Mouse (Mus musculus) kidney, embryonic 15.5 days (tissue): ENCODE data around the gene Grin2a. TPM values are rescaled to one million over a fixed set of nuclear protein-coding genes. Genes with fewer than 3 reads are reported as not detected.

Source experiments
- polyA plus RNA-seq: library from polyadenylated mRNA; unstranded; fragments of >200 nt; fragmentation: Nextera tagmentation; extraction: Ambion mirVana; gene quantifications from 2 replicates; pipeline ENCODE4 v1.2.1, GENCODE M21; 2015

Grin2a gene
- polyA plus RNA-seq, 1 experiment from 2014 or later, result 0.44 TPM

Other genes with a start within 250 kb of the Grin2a start
- gene Rpl39l, start 174.7 kb upstream of the Grin2a start, polyA plus RNA-seq, result 0.31 and 1.6 TPM in 2 replicates
- gene Atf7ip2, start 197.2 kb upstream of the Grin2a start, polyA plus RNA-seq, result 1.2 and 1.8 TPM in 2 replicates